Mouse (Mus musculus) naive thymus-derived CD4-positive, alpha-beta T cell, adult 2 months (primary cell): ENCODE data around the gene Rnf123.
"Not testable (repeated sequence)": the region's sequence is repeated elsewhere in the genome, so short reads cannot be mapped to it uniquely, and the experiment has no call there.

Experiments
- DNase-seq: peaks from one replicate; pipeline ENCODE4 v3.0.0-alpha.2; 2011; ENCODE audit warnings: low read depth

Rnf123 gene

GRCm38 (mm10) chr9:108035331-108036156 lies 47.6 kb downstream of the Rnf123 start:
- peak; percentile 45 for DNase-seq

GRCm38 (mm10) chr9:108032126-108032525 lies 51.0 kb downstream of the Rnf123 start:
- no peak for DNase-seq

DNA sequence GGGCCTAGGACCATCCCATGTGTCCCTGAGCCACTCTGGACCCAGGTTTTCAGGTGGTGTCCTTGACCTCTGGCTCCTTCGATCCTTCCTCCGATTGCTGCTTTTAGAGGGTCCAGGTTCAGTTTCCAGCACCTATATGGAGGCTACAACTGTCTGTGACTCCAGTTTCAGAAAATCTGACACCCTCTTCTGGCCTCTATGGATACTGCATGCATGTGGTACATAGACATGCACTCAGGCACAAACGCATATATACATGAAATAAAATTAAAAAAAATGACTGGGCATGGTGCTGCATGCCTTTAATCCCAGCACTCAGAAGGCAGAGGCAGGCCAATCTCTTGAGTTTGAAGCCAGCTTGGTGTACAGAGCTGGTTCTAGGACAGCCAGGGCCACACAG lies 55.3 kb downstream of the Rnf123 start:
- no peak for DNase-seq

- no peak for DNase-seq
Measured at GRCm38 (mm10) chr9:108026584-108026983, 56.6 kb downstream of the Rnf123 start.

GRCm38 (mm10) chr9:108023216-108023615 lies 59.9 kb downstream of the Rnf123 start:
- no peak for DNase-seq

GRCm38 (mm10) chr9:108020741-108021140 lies 62.4 kb downstream of the Rnf123 start:
- DNase-seq = no peak

DNA sequence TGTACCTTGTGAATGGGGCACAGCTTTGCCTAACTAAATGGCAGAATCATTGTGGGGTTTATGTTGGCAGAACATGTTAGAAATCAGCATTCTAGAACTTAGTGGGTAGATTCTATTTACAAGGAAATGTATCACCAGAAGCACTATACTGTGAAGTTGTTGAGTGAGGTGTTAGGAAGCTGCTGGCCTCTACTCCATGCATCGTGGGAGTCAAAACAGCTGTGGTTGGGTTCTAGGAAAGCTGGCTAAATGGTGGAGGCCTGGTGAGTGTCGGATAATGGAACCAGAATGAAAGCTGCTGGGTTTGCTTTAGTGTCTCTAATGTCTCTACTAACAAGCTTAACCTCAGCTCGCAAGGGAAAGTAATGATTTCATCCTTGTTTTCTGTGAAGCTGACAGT lies 66.0 kb downstream of the Rnf123 start:
- DNase-seq = no peak

- not testable (repeated sequence) for DNase-seq
Measured at GRCm38 (mm10) chr9:108013577-108013976, 69.6 kb downstream of the Rnf123 start.

DNA sequence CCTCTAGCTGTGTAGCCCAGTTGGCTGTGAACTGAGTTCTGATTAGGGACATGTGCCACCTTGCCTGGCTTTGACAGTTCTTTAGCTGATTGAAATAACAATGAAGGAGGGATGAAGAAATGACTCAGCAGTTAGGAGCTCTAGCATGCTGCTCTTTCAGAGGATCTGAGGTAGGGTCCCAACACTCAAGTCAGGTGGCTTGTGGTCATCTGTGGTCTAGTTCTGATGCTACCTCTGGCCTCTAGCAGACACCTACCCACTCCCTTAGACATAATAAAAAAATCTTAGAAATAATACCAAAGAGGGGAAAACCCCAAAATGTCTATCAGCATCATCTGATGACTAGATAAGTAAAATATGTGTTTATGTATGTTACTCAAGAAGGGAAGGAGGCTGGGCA lies 72.8 kb downstream of the Rnf123 start:
- no peak for DNase-seq

GRCm38 (mm10) chr9:108008041-108008440 lies 75.1 kb downstream of the Rnf123 start:
- no peak for DNase-seq

- peak; percentile 66 for DNase-seq
Measured at GRCm38 (mm10) chr9:108003531-108003890, 79.6 kb downstream of the Rnf123 start.

GRCm38 (mm10) chr9:108002778-108003530 lies 80.2 kb downstream of the Rnf123 start:
- peak; percentile 69 for DNase-seq

DNA sequence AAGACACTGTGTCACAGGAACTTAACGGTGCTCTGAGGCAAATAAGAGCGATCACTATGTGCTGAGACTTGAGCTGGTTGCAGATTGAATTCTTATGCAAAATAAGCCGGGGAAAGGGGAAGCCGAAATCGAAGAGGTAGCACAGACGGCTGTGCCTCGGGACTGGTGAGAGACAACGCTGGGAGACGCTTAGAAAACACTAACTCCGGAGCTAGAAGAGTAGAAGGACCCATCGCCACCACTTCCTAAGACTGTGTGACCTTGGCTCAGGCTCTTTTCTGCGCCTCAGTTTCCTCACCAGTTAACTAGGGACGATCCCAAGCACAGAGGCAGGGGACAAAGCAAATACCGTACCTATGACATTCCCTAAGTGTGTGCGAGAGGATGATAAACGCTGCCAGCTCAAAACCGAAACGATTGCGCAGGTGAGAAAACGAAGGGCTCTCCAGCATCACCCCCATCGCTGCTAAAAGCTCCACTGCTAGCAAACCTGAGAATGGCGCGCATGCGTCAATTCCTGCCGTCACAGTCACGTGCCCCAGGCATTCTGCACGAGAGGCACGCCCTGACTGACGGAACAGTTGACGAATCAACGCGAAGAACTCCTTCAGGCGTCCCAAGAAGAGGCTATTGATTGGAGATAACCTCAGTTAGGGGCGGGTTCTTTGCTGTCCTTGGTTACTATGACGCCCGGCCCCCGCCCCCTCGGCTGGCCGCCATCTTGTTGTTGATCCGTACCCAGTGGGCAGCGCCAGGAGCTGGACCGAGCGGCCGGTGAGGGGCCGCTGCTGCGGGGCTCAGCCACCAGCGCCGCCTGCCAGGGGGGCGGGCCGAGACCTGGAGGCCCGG lies 81.0 kb downstream of the Rnf123 start, which contains the start of gene Ip6k1:
Gene Ip6k1, plus strand, starts transcription at position 580 of the 849 bp plus-strand sequence.
- peak; percentile 100 for DNase-seq
